Mouse (Mus musculus): ENCODE data around the gene Rundc3a. TPM values are rescaled to one million over a fixed set of nuclear protein-coding genes. Genes with fewer than 3 reads are reported as not detected.

Rundc3a gene
- polyA plus RNA-seq, 2 experiments: 1.0 to 3.2 TPM

DNA sequence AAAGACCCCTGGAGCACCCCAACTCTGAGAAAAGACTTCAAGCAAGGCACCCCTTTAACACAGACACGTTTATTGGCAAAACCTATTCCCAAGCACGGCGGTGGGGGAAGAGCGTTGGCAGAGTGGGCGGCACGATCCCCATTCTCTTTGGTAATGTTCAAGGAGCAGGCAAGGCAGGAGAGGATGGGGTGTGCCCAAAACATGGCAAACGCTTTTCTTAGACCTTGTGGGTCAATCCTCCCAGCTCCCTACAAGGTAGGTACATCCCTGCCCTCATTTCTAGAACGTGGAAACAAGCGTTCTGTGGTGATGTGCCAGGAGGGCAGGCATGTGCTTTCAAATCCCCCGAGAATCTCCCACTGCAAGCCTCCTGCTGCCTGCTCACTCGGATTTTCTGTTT, 44.4 kb upstream of the Rundc3a start:
- no peak overlapping the region for H3K4me2 ChIP-seq (replicated peaks; ENCODE audit: low read depth, low read length, severe bottlenecking)
- H3K9ac ChIP-seq (ENCODE audit: low read depth, low read length, severe bottlenecking): no peak overlapping the region
- no peak overlapping the region for H3K27ac ChIP-seq (replicated peaks; ENCODE audit: low read depth, low read length)
- ATAC-seq (ENCODE audit: low FRiP score, low read depth) (no peak), DNase-seq (ENCODE audit: low spot score) (no peak)
- no peak for TF ChIP-seq POLR2A (IDR thresholded peaks at IDR 0.05; ENCODE audit: borderline replicate concordance, extremely low read depth, insufficient read depth, insufficient read length)
- 83% methylated on average over 11 of the region's 11 CpGs for WGBS
- no peaks in the 10 kb centered on the region for H3K36me3 ChIP-seq (ENCODE audit: control insufficient read depth, insufficient read depth, low read length)
- H3K4me3 ChIP-seq (replicated peaks; ENCODE audit: low read length): no peak overlapping the region
- H3K4me1 ChIP-seq (ENCODE audit: control insufficient read depth, insufficient read depth, low read length): no peaks in the 10 kb centered on the region
- no peaks in the 10 kb centered on the region for H3K9me3 ChIP-seq (ENCODE audit: control insufficient read depth, low read length)
- H3K27me3 ChIP-seq (ENCODE audit: control insufficient read depth, insufficient read depth, low read length): no peaks in the 10 kb centered on the region

DNA sequence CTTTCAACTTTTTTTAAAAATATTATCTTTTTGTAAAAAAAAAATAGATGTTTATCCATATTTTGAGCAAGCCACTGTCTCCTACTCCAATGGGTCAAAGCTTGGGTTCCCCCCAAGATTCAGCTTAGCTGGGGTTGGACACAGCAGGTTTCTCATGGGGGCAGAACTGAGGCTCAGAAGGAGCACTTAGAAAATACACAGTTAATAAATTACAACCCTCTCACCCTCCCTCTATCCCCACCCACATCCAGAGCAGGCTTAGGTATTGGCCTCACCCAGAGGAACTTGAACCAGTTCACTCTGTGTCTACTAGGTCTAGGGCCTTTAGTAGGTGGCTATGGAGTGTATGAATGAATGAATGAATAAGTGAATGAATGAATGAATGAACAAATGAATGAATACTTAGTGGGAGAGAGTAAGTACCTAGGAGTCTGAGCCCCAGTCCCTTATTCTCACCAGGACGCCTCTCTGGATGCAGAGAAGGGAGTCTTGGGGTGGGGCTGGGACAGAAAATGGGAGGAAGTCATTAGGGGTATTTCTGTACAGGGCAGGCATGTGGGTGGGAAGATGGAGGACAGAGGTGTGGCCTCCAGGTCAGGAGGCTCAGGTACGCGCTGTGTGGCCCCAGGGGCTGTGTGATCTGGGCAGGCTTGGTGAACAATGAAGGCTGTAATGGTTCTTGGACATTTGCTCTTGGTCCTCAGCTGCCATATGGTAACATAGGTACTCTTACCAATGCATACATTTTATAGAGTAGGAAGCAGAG, 43.8 kb upstream of the Rundc3a start:
- no peaks in the 10 kb centered on the region for H3K36me3 ChIP-seq (ENCODE audit: control insufficient read depth, insufficient read depth, low read length)
- no peak overlapping the region for H3K27ac ChIP-seq (replicated peaks; ENCODE audit: low read depth, low read length)
- H3K4me1 ChIP-seq (ENCODE audit: control insufficient read depth, insufficient read depth, low read length): no peaks in the 10 kb centered on the region
- DNase-seq (ENCODE audit: low spot score): no peak
- 88% methylated on average over 3 of the region's 3 CpGs for WGBS
- H3K4me3 ChIP-seq (replicated peaks; ENCODE audit: low read length): no peak overlapping the region
- H3K27me3 ChIP-seq (ENCODE audit: control insufficient read depth, insufficient read depth, low read length): no peaks in the 10 kb centered on the region
- no peak for ATAC-seq (ENCODE audit: low FRiP score, low read depth)
- TF ChIP-seq POLR2A (IDR thresholded peaks at IDR 0.05; ENCODE audit: borderline replicate concordance, extremely low read depth, insufficient read depth, insufficient read length): no peak
- no peak overlapping the region for H3K4me2 ChIP-seq (replicated peaks; ENCODE audit: low read depth, low read length, severe bottlenecking)
- no peak overlapping the region for H3K9ac ChIP-seq (ENCODE audit: low read depth, low read length, severe bottlenecking)
- no peaks in the 10 kb centered on the region for H3K9me3 ChIP-seq (ENCODE audit: control insufficient read depth, low read length)

- Histone ChIP-seq H3K36me3 (ENCODE audit: control insufficient read depth, insufficient read depth, low read length) (no peaks in the 10 kb centered on the region), H3K9ac (ENCODE audit: low read depth, low read length, severe bottlenecking) (no peak overlapping the region), H3K9me3 (ENCODE audit: control insufficient read depth, low read length) (no peaks in the 10 kb centered on the region), H3K4me2 (replicated peaks; ENCODE audit: low read depth, low read length, severe bottlenecking) (no peak overlapping the region), H3K4me3 (replicated peaks; ENCODE audit: low read length) (no peak overlapping the region), H3K4me1 (ENCODE audit: control insufficient read depth, insufficient read depth, low read length) (no peaks in the 10 kb centered on the region), H3K27me3 (ENCODE audit: control insufficient read depth, insufficient read depth, low read length) (no peaks in the 10 kb centered on the region), H3K27ac (replicated peaks; ENCODE audit: low read depth, low read length) (no peak overlapping the region)
- ATAC-seq (ENCODE audit: low FRiP score, low read depth) (no peak), DNase-seq (ENCODE audit: low spot score) (no peak)
- 83% methylated on average over 4 of the region's 4 CpGs for WGBS
- TF ChIP-seq POLR2A (IDR thresholded peaks at IDR 0.05; ENCODE audit: borderline replicate concordance, extremely low read depth, insufficient read depth, insufficient read length): no peak
Observed at GRCm38 (mm10) chr11:102350416-102350815, 42.8 kb upstream of the Rundc3a start.

DNA sequence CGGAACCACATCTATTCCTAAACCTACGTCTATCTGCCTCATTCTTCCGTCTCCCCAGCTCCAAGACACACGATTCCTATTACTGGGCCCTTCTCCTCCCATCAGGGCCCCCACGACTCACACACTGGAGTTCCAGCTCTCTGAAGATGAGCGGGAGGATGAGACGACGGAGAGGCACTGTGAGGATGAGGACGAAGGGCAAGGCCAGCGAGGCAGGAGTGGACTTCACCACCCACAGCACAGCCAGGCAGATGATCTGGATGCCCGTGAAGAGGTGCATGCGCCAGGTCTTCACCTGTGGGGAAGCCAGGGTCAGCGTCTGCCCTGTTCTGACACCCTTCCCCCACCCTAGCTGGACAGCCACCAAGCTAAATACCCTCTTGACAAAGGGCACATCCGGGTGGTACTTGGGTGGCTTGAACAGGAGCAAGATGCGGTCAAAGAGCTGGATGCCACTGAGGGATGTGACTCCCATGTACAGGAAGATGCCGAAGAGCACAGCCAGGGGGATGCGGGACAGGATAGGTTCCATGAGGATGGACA, 42.2 kb upstream of the Rundc3a start:
- H3K4me1 ChIP-seq (ENCODE audit: control insufficient read depth, insufficient read depth, low read length): no peaks in the 10 kb centered on the region
- H3K9ac ChIP-seq (ENCODE audit: low read depth, low read length, severe bottlenecking): no peak overlapping the region
- DNase-seq (ENCODE audit: low spot score) (no peak), ATAC-seq (ENCODE audit: low FRiP score, low read depth) (no peak)
- TF ChIP-seq POLR2A (IDR thresholded peaks at IDR 0.05; ENCODE audit: borderline replicate concordance, extremely low read depth, insufficient read depth, insufficient read length): no peak
- H3K9me3 ChIP-seq (ENCODE audit: control insufficient read depth, low read length): no peaks in the 10 kb centered on the region
- WGBS: 87% methylated on average over 17 of the region's 17 CpGs
- H3K4me2 ChIP-seq (replicated peaks; ENCODE audit: low read depth, low read length, severe bottlenecking): no peak overlapping the region
- no peak overlapping the region for H3K4me3 ChIP-seq (replicated peaks; ENCODE audit: low read length)
- no peak overlapping the region for H3K27ac ChIP-seq (replicated peaks; ENCODE audit: low read depth, low read length)
- no peaks in the 10 kb centered on the region for H3K36me3 ChIP-seq (ENCODE audit: control insufficient read depth, insufficient read depth, low read length)
- no peaks in the 10 kb centered on the region for H3K27me3 ChIP-seq (ENCODE audit: control insufficient read depth, insufficient read depth, low read length)

- Histone ChIP-seq H3K27me3 (ENCODE audit: control insufficient read depth, insufficient read depth, low read length) (no peaks in the 10 kb centered on the region), H3K4me3 (replicated peaks; ENCODE audit: low read length) (no peak overlapping the region), H3K27ac (replicated peaks; ENCODE audit: low read depth, low read length) (no peak overlapping the region), H3K9me3 (ENCODE audit: control insufficient read depth, low read length) (no peaks in the 10 kb centered on the region), H3K36me3 (ENCODE audit: control insufficient read depth, insufficient read depth, low read length) (no peaks in the 10 kb centered on the region), H3K4me1 (ENCODE audit: control insufficient read depth, insufficient read depth, low read length) (no peaks in the 10 kb centered on the region), H3K9ac (ENCODE audit: low read depth, low read length, severe bottlenecking) (no peak overlapping the region), H3K4me2 (replicated peaks; ENCODE audit: low read depth, low read length, severe bottlenecking) (no peak overlapping the region)
- 39% methylated on average over 5 of the region's 5 CpGs for WGBS
- no peak for TF ChIP-seq POLR2A (IDR thresholded peaks at IDR 0.05; ENCODE audit: borderline replicate concordance, extremely low read depth, insufficient read depth, insufficient read length)
- no peak for ATAC-seq (ENCODE audit: low FRiP score, low read depth)
- no peak for DNase-seq (ENCODE audit: low spot score)
Observed at GRCm38 (mm10) chr11:102352378-102352777, 40.8 kb upstream of the Rundc3a start.

All from limb, embryonic 14.5 days (tissue).